Mouse (Mus musculus): Measurements from ENCODE around the gene Rdm1.
A peak's percentile ranks its signal among the peaks of the same experiment; 100 is the strongest.
"Not testable (repeated sequence)": the region's sequence is repeated elsewhere in the genome, so short reads cannot be mapped to it uniquely, and the experiment has no call there.

The Rdm1 gene

GRCm38 (mm10) chr11:101626995-101627856 lies at the start of gene Rdm1:
Gene Rdm1, plus strand, starts transcription at chr11:101627195.
- DNase-seq (ENCODE audit: low spot score): peak; percentile 95

GRCm38 (mm10) chr11:101581081-101581764 lies 45.8 kb upstream of the Rdm1 start:
- no peak for DNase-seq (ENCODE audit: low spot score)

DNA sequence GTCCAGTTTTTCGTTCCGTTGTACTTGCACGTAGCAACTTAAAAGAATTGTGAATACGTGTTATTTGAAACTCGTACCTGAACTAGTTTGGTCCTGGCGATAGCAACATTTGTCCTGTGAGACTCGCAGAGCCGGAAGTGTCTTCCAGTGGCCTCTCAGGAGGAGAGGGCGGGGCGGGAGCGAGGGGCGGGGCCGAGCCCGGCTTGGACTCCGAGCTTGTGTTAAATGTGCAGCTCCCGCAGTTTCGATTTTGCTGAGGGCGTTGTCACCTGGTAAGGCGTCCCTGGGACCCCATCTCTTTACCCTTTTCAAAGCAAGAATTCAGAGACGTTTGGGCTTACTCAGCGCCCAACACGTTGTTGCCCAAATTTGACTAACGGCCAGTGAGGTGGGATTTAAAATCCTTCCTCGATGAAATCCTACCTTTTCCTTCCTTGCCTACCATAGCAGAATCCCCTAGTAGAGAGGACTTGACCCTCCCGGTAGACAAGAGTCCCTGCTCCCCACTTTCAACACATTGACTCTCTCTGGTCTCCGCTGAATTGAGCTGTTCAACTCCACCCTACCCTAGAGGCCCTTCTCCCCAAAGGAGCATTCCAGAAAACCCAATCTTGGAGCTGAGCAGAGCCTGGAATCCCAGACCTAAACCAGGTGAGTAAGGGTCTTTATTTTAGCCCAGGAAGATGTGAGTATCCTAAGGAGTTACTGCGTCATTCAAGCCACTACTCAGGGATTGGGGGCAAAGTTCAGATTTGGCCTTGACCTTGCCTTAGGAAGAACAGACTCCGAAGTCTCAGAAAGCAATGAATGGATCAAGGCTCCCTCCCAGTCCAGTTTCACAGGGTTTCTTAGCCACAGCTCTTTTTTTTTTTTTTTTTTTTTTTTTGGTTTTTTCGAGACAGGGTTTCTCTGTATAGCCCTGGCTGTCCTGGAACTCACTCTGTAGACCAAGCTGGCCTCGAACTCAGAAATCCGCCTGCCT lies 44.6 kb upstream of the Rdm1 start, which contains the start of gene Tmem106a:
Gene Tmem106a (plus strand): TSS at position 189 of the 982 bp plus-strand sequence.
- DNase-seq (ENCODE audit: low spot score): peak; percentile 83

GRCm38 (mm10) chr11:101583205-101583604 lies 43.8 kb upstream of the Rdm1 start:
- DNase-seq (ENCODE audit: low spot score): no peak

DNA sequence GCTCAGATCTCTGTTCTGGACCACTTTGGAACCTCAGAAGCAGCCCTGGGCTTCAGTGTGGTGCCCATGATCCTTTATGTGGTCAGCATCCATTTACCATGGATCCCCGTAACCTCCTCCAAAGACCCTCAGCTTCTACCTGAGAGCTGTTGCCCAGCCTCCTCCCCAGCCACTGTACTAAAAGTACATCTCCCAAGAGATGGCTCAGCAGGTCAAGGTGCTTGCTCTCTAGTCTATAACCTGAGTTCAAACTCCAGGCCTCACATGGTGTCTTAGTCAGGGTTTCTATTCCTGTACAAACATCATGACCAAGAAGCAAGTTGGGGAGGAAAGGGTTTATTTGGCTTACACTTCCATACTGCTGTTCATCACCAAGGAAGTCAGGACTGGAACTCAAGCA lies 42.0 kb upstream of the Rdm1 start:
- not testable (repeated sequence) for DNase-seq (ENCODE audit: low spot score)

DNA sequence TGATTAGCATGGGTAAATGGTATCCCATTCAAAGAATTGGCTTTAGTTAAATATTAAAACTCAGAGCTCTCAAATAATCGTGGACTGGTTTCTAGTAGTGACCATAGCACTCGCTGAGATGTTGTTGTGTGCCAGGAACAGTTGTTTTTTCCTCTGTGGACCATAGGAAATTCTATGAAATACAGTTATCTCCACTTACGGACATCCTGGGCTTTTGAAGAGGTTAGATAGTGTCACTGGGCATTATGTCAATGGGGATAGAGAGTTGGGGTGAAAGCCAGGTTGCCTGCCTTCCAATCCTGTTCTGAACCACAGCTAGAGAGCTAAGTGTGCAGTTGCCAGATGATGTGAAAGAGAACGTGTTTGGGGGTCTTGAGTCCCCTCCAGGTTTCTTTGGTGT lies 41.2 kb upstream of the Rdm1 start:
- DNase-seq (ENCODE audit: low spot score): no peak

GRCm38 (mm10) chr11:101587676-101588075 lies 39.3 kb upstream of the Rdm1 start:
- no peak for DNase-seq (ENCODE audit: low spot score)

- DNase-seq (ENCODE audit: low spot score): no peak
Observed at GRCm38 (mm10) chr11:101588868-101589267, 38.1 kb upstream of the Rdm1 start.

- peak; percentile 78 for DNase-seq (ENCODE audit: low spot score)
Observed at GRCm38 (mm10) chr11:101589444-101589843, 37.6 kb upstream of the Rdm1 start.

GRCm38 (mm10) chr11:101589989-101590624 lies 36.9 kb upstream of the Rdm1 start:
- no peak for DNase-seq (ENCODE audit: low spot score)

- DNase-seq (ENCODE audit: low spot score): no peak
Observed at GRCm38 (mm10) chr11:101599156-101599555, 27.8 kb upstream of the Rdm1 start, which contains the start of gene Gm11634. Gene Gm11634, minus strand, starts transcription at chr11:101599256.

DNA sequence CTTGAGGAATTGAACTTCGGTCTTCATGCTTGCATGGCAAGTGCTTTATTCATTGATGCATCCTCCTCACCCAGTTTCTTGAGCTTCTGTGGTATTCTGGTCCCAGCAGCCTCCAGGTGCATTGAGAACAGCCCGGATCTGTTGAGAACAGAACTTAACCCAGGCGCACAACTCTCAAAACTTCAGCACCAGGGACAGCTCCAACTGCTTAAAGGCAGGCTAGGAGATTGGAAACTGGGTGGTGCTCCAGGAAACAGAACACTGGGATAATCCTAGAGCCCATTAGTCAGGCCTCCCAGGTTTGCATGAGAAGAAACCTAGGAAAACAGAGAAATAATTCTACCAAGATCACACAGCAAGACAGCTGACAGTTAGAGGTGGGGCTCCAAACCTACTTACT lies 24.5 kb upstream of the Rdm1 start:
- peak; percentile 89 for DNase-seq (ENCODE audit: low spot score)

DNA sequence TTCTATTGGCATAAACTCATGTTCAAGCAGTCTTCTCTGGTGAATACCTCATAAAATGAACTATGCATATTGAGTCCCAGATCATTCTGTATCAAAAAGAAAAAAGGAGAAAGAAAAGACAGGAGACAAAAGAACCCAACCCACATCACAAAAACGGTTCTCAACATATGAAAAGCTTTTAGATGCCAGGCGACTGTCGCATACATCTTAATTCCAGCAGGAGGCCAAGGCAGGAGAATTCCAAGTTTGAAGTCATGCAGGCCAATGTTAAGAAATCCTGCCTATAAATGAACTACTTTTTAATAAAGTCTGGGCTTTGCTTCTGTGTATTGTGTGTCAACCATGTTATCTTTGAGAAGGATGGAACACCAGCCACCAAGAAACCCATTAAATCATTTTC lies 22.9 kb upstream of the Rdm1 start:
- no peak for DNase-seq (ENCODE audit: low spot score)

DNA sequence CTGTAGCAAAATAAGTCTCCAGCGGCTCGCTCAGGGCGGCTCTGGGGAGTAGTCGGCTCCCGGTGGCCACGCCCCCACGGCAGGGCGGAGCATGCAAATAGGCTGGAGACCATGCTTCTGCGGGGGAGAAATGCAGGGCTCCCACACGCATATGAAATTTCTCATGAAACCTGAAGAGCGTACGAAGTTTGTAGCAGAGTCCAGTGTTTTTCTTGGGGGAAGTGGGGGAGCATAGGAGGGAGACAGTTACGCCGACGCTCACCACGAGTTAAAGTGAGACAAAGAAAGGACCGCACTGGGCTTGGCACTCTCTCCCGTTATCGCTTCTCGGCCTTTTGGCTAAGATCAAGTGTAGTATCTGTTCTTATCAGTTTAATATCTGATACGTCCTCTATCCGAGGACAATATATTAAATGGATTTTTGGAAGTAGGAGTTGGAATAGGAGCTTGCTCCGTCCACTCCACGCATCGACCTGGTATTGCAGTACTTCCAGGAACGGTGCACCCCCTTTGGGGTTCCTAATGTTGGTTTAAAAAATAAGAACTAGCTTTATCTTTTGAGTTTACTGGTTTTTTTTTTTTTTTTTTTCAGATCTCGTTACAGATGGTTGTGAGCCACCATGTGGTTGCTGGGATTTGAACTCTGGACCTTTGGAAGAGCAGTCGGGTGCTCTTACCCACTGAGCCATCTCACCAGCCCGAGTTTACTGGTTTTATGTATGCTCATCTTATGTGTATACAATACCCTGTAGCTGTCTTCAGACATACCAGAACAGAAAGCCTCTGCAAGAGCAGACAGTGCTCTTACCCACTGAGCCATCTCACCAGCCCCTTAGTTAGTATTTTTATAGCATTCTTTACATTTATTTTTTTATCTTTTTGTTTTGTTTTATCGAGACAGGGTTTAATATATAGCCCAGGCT lies 22.2 kb upstream of the Rdm1 start:
- DNase-seq (ENCODE audit: low spot score): peak; percentile 89

DNA sequence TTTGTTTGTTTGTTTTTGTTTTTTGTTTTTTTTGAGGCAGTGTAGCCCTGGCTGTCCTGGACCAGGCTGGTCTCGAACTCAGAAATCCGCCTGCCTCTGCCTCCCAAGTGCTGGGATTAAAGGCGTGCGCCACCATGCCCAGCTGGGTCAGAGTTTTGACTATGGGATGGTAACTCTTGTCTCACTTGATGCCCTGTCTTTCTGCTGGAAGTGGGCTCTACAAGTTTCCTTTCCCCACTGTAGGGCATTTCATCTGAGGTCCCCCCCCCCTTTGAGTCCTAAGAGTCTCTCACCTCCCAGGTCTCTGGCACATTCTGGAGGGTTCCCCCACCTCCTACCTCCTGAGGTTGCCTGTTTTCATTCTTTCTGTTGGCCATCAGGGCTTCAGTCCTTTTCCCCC lies 19.9 kb upstream of the Rdm1 start:
- DNase-seq (ENCODE audit: low spot score): not testable (repeated sequence)

- DNase-seq (ENCODE audit: low spot score): peak; percentile 7
Observed at GRCm38 (mm10) chr11:101610445-101610844, 16.6 kb upstream of the Rdm1 start.

DNA sequence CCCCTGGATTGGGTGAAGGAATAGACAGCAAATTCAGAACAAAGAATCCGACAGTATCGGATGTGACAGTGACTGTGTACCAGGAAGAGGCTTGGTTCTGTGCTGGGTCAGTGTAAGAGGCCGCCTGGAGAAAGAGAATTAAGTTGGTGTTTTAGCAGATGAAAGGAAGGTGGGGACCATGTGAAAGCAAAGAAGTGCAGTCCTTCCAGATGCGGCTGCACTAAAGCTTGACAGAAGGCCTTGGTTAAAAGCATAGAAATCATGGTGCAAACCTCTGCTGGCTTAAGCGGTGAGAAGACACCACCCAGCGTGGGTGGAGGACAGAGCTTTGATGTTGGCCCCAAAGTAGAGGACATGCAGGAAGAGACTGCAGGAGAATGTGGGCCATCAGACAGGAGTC lies 13.4 kb upstream of the Rdm1 start:
- no peak for DNase-seq (ENCODE audit: low spot score)

DNA sequence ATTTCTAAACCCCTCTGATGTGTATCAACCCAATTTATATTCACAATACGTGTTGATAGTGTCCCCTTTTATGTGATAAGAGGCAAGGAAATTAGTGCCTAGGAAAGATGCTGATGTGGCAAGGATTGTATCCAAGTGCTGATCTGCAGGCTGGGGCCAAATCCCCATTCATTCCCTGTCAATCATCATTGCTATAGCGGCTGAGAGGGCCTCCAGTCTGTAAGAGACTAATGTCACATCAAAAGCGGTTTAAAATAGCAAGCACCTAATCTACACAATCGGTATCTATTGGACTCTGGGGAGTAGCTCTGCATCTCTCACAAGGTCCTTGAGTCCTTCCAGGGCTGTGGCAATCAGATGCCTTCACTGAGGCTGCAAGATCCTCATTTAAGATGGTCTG lies 12.9 kb upstream of the Rdm1 start:
- DNase-seq (ENCODE audit: low spot score): no peak

- DNase-seq (ENCODE audit: low spot score): no peak
Observed at GRCm38 (mm10) chr11:101615380-101615779, 11.6 kb upstream of the Rdm1 start.

DNA sequence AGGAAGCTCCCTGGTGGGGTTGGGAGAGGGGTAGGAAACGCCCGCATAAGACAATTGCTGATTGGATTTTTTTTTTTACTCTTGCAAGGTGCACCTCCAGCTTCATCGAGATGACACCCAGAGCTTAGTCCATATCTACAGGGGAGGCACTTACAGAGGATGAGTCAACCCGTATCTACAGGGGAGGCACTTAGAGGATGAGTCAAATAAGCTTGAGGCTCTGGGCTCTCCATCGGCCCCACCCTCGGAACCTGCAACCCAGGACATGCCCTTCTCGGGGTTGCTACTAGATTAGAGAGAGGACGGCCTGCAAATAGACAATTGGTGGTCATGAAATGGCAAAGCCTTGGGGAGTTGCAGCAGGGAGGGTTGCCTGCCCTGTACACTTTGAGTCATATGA lies 10.9 kb upstream of the Rdm1 start:
- DNase-seq (ENCODE audit: low spot score): no peak
